Mouse (Mus musculus) left cerebral cortex, adult 8-10 months (tissue): ENCODE results near the gene Ncln. TPM values are rescaled to one million over a fixed set of nuclear protein-coding genes. Genes with fewer than 3 reads are reported as not detected.

Experiments used
- DNase-seq, 2 experiments: peaks; one replicate each; pipeline ENCODE4 v3.0.0; 2022; ENCODE audit warnings: low spot score in 2 of 2
- total RNA-seq, 4 experiments: library from RNA; stranded (reverse); gene quantifications; 2 replicates each; pipeline ENCODE4 v1.2.4; 2022

The Ncln gene
- 10 to 100 TPM; 70.9 to 91.6 (median 73.7) TPM for total RNA-seq

GRCm38 (mm10) chr10:81496264-81496901 lies at the start of gene Ncln:
TSS of gene Ncln (minus strand) at chr10:81496392.
- peak; percentile 91 to 98 for DNase-seq

GRCm38 (mm10) chr10:81545161-81545747 lies 49.1 kb upstream of the Ncln start, which contains the start of gene Gna11:
TSS of gene Gna11 (minus strand) at chr10:81545190.
- peak; percentile 97 to 99 for DNase-seq

GRCm38 (mm10) chr10:81544296-81545160 lies 48.3 kb upstream of the Ncln start:
- DNase-seq = no peak

- no peak for DNase-seq
Measured at GRCm38 (mm10) chr10:81543633-81544032, 47.4 kb upstream of the Ncln start.

GRCm38 (mm10) chr10:81542727-81543460 lies 46.7 kb upstream of the Ncln start:
- DNase-seq = no peak

DNA sequence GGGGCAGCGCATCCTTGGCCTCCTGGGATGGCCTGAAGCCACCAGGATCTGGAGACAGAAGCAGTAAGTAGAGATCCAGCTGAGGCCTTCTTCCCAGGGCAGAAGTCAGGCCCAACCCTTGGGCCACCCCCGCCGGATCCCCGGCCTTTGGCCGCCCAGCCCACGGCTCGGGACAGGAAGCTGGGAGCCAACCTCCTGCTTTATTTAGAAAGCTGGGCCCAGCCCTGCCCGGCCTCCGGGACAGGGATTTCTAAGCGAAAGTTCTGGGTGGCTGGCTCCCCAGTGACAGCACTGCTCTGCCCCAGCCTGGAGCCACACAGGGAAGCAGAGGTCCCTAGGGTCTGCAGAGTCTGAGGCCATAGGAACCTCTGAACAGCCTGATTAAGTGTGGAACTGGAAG lies 45.6 kb upstream of the Ncln start:
- DNase-seq = no peak

- no peak for DNase-seq
Measured at GRCm38 (mm10) chr10:81541363-81541762, 45.2 kb upstream of the Ncln start.

DNA sequence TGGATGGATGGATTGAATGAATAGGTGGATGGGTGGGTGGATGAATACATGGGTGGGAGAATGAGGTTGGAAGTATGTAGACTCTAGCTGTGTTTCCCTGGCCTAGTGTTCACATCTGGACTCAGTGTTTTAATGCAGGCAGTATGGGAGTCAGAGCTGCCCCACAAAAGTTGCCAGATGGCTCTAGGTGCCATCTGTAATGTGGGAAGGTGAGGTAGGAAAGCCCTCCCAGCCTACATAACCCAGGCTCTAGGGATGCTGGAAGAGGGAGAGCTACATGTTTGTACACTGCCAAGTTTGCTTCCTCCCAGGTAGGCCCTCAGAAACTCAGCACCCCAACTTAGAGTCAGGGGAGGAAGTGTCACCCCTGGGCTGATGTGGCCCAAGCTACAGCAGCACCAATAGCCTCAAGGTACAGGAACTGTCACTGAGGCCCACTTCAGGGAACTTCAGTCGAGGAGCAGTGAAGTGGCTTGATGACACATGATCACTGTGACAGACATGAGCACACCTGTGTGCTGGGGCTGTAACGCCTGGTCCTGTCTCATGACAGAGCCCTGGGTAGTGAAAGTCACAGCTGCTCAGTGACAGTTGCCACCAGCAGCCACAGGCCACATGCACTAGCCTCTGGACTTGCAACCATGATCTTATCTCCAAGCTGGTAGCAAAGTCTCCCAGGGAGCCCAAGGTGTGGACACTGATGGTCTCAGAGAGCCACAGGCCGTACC lies 42.3 kb upstream of the Ncln start:
- DNase-seq = no peak

DNA sequence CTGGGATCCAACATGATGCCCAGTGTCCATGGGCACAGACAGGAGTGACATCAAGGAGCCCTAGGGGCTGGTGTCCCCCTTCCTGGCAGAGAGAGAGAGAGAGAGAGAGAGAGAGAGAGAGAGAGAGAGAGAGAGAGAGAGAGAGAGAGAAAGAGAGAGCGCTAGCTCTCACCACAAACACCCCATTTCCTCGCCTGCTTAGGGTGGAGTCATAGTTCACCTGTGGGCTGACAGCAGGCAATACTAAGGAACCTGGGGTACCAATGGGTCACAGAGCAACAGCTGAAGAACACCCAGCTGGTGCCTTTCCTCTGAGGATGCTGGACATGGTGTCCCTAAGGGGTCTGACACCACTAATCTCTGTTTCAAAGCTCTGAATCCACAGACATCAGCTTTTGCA lies 41.2 kb upstream of the Ncln start:
- DNase-seq = no peak

GRCm38 (mm10) chr10:81536734-81537133 lies 40.5 kb upstream of the Ncln start:
- DNase-seq = no peak

GRCm38 (mm10) chr10:81534826-81535225 lies 38.6 kb upstream of the Ncln start:
- DNase-seq = no peak

DNA sequence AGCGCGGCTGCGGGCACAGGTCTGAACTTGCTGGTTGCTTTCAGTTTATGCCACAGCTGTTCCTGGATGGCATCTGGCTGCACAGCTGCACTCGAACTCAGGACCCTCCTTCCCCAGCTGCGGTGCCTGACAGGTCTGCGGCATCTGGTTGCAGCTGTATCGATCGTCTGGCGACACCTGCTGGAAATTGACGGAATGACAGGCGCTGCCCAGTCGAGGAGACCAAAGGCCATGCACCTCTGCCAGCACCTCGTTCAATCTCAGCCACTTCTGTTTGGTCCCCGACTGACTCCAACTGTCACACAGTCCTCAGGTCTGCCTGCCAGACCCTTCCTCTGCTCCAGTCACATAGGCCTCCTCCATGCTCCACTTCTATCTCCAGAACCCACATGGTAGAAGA lies 30.6 kb upstream of the Ncln start:
- DNase-seq = peak in 1 of 2 experiments; percentile 79

GRCm38 (mm10) chr10:81525017-81525694 lies 29.0 kb upstream of the Ncln start:
- DNase-seq = no peak

DNA sequence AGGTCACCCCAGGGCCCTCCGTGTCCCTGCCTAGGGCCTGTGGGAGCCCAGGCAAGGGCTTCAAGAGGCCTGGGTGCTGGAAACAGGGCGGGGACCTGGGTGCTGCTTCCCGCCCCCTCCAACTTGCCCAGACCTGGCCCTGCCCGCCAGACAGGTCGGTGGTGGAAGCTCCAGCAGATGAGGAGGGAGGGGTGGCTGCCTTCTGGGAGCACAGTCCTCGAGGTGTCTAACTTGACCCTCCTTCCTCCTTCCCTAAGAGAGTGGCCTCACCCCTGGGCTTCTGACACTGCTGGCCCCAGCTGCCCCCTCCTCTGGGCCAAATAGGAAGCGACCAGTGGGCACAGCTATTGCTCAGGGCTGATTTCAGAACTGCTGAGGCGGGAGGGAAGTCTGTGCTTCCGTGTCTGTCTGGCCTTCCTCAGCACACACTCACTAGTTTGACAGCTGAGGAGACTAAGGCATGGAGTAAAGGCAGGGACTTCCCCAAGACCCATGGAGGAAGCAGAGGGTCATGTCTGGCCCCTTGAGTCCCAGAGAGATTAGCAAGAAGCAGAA lies 27.9 kb upstream of the Ncln start, which contains the start of gene Gna15:
Gene Gna15, minus strand, starts transcription at position 175 of the 555 bp plus-strand sequence.
- DNase-seq = no peak

GRCm38 (mm10) chr10:81523570-81523969 lies 27.4 kb upstream of the Ncln start:
- no peak for DNase-seq

DNA sequence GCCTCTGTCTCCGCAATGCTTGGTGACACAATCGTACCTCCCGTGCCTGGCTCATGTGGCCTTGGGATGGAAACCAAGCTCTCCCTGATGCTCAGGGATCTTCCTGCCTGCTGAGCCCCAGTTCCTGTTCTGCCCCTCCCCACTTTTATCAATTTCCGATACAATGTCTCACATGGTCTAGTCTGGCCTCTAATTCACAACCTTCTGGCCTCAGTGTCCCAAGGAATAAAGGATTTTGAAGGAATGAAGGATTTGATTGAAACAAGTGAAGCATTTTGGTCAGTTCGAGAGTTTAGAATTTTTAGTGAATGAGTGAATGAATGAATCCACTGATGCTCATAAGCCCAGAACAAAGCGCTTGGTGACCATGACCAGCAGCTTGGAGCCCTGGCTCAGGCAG lies 26.9 kb upstream of the Ncln start:
- no peak for DNase-seq

GRCm38 (mm10) chr10:81519978-81520365 lies 23.8 kb upstream of the Ncln start:
- DNase-seq = no peak

- DNase-seq = no peak
Measured at GRCm38 (mm10) chr10:81519227-81519977, 23.2 kb upstream of the Ncln start.

- no peak for DNase-seq
Measured at GRCm38 (mm10) chr10:81518546-81518945, 22.4 kb upstream of the Ncln start.
